Mouse (Mus musculus) embryo, embryonic 10.5 days (tissue): Measurements from ENCODE around the gene Rhox4d.
"Not testable (repeated sequence)": the region's sequence is repeated elsewhere in the genome, so short reads cannot be mapped to it uniquely, and the experiment has no call there.

ENCODE experiments used
- DNase-seq: peaks from one replicate; pipeline ENCODE4 v3.0.0-alpha.2; 2015; ENCODE audit warnings: low spot score

The Rhox4d gene

DNA sequence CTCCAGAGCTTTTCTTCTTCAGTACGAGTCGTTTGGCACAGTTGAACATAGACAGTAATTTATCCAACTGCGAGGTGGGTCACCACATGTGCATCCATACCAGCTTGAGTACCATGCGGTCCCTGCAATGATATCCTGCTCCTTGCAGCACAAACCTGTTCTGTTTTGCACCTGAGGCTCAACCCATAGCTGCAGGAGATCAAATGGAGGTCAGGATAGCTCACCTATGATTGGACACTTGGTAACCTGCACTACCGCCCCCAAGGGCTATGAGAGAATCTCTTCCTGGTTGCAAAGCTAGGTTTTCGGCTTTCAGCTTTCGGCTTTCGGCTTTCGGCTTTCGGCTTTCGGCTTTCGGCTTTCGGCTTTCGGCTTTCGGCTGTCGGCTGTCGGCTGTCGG is at the start of gene Rhox4d:
Rhox4d (plus strand) TSS at position 301 of the 400 bp plus-strand sequence.
- DNase-seq: not testable (repeated sequence)

DNA sequence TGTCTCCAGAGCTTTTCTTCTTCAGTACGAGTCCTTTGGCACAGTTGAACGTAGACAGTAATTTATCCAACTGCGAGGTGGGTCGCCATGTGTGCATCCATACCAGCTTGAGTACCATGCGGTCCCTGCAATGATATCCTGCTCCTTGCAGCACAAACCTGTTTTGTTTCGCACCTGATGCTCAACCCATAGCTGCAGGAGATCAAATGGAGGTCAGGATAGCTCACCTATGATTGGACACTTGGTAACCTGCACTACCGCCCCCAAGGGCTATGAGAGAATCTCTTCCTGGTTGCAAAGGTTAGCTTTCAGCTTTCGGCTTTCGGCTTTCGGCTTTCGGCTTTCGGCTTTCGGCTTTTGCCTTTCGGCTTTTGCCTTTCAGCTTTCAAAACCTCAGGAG is 34.1 kb upstream of the Rhox4d start, which contains the start of gene Rhox4c:
Rhox4c (plus strand) TSS at position 301 of the 400 bp plus-strand sequence.
- not testable (repeated sequence) for DNase-seq

DNA sequence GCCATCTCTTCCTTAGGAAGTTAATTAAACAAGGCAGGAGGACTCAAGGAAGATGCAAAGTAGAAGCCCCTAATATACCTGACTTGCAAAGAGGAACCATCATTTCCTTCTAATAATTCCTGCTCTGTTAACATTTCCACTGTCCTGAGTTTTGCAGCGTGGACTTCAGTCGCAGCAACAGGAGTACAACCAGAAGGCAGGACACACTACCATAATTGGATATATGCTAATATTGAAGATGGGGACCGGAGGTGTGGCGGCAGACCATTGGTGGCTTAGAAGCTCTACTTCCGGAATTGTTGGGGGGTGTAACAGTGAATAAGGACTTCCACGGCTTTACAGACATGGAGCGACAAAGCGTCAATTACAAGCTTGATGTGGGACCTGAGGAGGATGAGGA is 16.0 kb downstream of the Rhox4d start, which contains the start of gene Rhox2e:
Rhox2e (plus strand) TSS at position 301 of the 400 bp plus-strand sequence.
- not testable (repeated sequence) for DNase-seq

DNA sequence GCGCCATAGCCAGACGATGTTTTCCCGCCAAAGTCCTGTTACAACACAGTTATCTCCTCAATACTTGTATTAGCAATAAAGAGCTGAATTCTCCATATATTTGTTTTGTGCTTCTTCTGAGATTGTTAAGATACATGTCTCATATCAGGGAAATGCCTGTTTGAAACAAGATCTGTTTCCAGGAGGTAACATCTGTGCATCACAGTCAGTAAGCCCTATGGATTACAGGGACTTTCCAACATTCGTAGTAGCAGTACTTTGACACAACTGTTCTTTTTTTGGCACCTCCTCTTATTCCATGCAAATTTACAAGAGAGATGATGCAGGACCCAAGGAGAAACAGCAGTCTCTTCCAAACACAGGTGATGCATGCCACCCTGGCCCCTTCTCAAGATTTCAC is 27.6 kb downstream of the Rhox4d start, which contains the start of gene Rhox3e:
Rhox3e (plus strand) TSS at position 301 of the 400 bp plus-strand sequence.
- not testable (repeated sequence) for DNase-seq

DNA sequence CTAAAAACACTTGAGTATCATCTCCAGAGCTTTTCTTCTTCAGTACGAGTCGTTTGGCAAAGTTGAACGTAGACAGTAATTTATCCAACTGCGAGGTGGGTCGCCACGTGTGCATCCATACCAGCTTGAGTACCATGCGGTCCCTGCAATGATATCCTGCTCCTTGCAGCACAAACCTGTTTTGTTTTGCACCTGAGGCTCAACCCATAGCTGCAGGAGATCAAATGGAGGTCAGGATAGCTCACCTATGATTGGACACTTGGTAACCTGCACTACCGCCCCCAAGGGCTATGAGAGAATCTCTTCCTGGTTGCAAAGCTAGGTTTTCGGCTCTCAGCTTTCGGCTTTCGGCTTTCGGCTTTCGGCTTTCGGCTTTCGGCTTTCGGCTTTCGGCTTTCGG is 43.0 kb downstream of the Rhox4d start, which contains the start of gene Rhox4e:
Rhox4e (plus strand) TSS at position 301 of the 400 bp plus-strand sequence.
- DNase-seq: not testable (repeated sequence)
